In the genomic region with DNA sequence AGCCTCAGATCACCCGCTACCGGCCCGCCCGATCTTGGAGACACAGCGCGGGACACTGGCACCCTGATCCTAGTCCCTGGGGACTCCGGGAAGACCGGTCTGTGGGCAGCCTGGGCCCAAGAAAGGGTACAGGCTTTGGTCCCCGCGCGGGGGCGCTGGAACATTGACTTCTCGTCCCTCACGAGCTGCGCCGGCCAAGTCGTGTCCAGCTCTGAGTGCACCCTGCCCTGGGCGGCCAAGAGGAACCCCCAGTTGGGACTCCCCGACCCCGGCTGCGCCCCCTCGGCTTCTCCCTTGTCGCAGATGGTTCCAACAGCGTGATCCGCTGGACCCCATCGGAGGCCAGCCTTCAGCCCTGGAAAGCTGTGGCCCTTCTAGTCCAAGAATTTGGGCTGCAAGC, we compare ENCODE assay signal across 8 mouse cellular contexts. TPM values are rescaled to one million over a fixed set of nuclear protein-coding genes. Genes with fewer than 3 reads are reported as not detected.
A peak's percentile ranks its signal among the peaks of the same experiment; 100 is the strongest.
DNase-seq lines count a peak whose midpoint lies in the region; ATAC-seq and TF ChIP-seq lines count a peak whose summit lies in the region.

Lyzl4 (minus strand) TSS at position 96 of the 400 bp plus-strand sequence.

- no peaks in the 10 kb centered on the region for H3K36me3 ChIP-seq in heart, adult 2 months (ENCODE audit: control insufficient read depth, insufficient read depth, low read length)
- H3K36me3 ChIP-seq in kidney, adult 2 months (ENCODE audit: control insufficient read depth, insufficient read depth, low read length) = no peaks in the 10 kb centered on the region
- H3K36me3 ChIP-seq in limb, embryonic 12.5 days = no peaks in the 10 kb centered on the region
- H3K36me3 ChIP-seq in midbrain, embryonic 13.5 days = no peaks in the 10 kb centered on the region
- H3K36me3 ChIP-seq in spleen, adult 2 months (ENCODE audit: control insufficient read depth, insufficient read depth, low read length) = no peaks in the 10 kb centered on the region

- TF ChIP-seq CTCF in heart, adult 2 months (IDR thresholded peaks at IDR 0.05) = peak; percentile 74
- TF ChIP-seq CTCF in kidney, adult 2 months (conservative IDR thresholded peaks at IDR 0.05; ENCODE audit: insufficient read depth, insufficient read length, low read depth, low read length) = peak; percentile 53
- peak; percentile 25; the same call in 1 of the 2 replicates for TF ChIP-seq CTCF in spleen, adult 2 months (IDR thresholded peaks at IDR 0.05; ENCODE audit: extremely low read depth, insufficient read depth, insufficient read length, insufficient replicate concordance)

- H3K4me2 ChIP-seq in limb, embryonic 12.5 days = peak within 1 kb of the TSS; percentile 92
- H3K4me2 ChIP-seq in midbrain, embryonic 13.5 days (replicated peaks) = peak within 1 kb of the TSS; percentile 87

- under 1% methylated on average over 26 of the region's 26 CpGs for WGBS in heart, adult 2 months
- 1% methylated on average over 26 of the region's 26 CpGs for whole genome bisulfite sequencing in kidney, adult 2 months
- under 1% methylated on average over 26 of the region's 26 CpGs for WGBS in limb, embryonic 12.5 days
- under 1% methylated on average over 26 of the region's 26 CpGs for WGBS in midbrain, embryonic 13.5 days
- WGBS in spleen, adult 2 months = under 1% methylated on average over 26 of the region's 26 CpGs

- intact Hi-C loops in heart, adult 2 months (cut with DNase I) = loop anchor here (2.0 kb wide), 1 partner anchor 37 kb away; no protein-coding TSS in a partner anchor

- TF ChIP-seq EP300 in heart, adult 2 months (IDR thresholded peaks at IDR 0.05; ENCODE audit: insufficient read depth, low read depth, low read length) = no peak

- H3K4me3 ChIP-seq in heart, adult 2 months = peak within 1 kb of the TSS; percentile 46
- peak within 1 kb of the TSS; percentile 44 for H3K4me3 ChIP-seq in kidney, adult 2 months (ENCODE audit: insufficient read depth, low read depth, low read length)
- peak within 1 kb of the TSS; percentile 56 for H3K4me3 ChIP-seq in limb, embryonic 12.5 days (replicated peaks)
- peak within 1 kb of the TSS; percentile 52 for H3K4me3 ChIP-seq in midbrain, embryonic 13.5 days (replicated peaks)
- peak within 1 kb of the TSS; percentile 58 for H3K4me3 ChIP-seq in spleen, adult 2 months (ENCODE audit: extremely low read depth, insufficient read depth, insufficient read length)

- no peaks in the 10 kb centered on the region for H3K4me1 ChIP-seq in heart, adult 2 months (ENCODE audit: control insufficient read depth, insufficient read depth, low read length)
- no peaks in the 10 kb centered on the region; the same call in 1 of the 2 replicates for H3K4me1 ChIP-seq in kidney, adult 2 months (ENCODE audit: control insufficient read depth, insufficient read depth, low read length)
- H3K4me1 ChIP-seq in limb, embryonic 12.5 days (replicated peaks) = peaks cover 16% of the 10 kb centered on the region; the same call in 1 of the 2 replicates
- H3K4me1 ChIP-seq in midbrain, embryonic 13.5 days (replicated peaks) = peaks cover 20% of the 10 kb centered on the region
- peaks cover 5% of the 10 kb centered on the region for H3K4me1 ChIP-seq in spleen, adult 2 months (ENCODE audit: control insufficient read depth, insufficient read depth, insufficient read length)

- no peak for TF ChIP-seq POLR2A in heart, adult 2 months (IDR thresholded peaks at IDR 0.05; ENCODE audit: insufficient read depth, low read depth, low read length)
- TF ChIP-seq POLR2A in kidney, adult 2 months (IDR thresholded peaks at IDR 0.05; ENCODE audit: low read depth, low read length) = no peak
- TF ChIP-seq POLR2A in spleen, adult 2 months (IDR thresholded peaks at IDR 0.05; ENCODE audit: low read depth, low read length) = no peak

- peaks cover 8% of the 10 kb centered on the region for H3K27me3 ChIP-seq in heart, adult 2 months (ENCODE audit: control insufficient read depth, insufficient read depth, low read length)
- H3K27me3 ChIP-seq in kidney, adult 2 months (replicated peaks; ENCODE audit: control insufficient read depth, insufficient read depth, low read length) = no peaks in the 10 kb centered on the region
- peaks cover 85% of the 10 kb centered on the region for H3K27me3 ChIP-seq in limb, embryonic 12.5 days
- H3K27me3 ChIP-seq in midbrain, embryonic 13.5 days = peaks cover 76% of the 10 kb centered on the region
- peaks cover 13% of the 10 kb centered on the region for H3K27me3 ChIP-seq in spleen, adult 2 months (ENCODE audit: control insufficient read depth, insufficient read depth, low read length)

- peak within 1 kb of the TSS; percentile 69 for H3K9ac ChIP-seq in heart, adult 2 months (ENCODE audit: low read depth, low read length)
- H3K9ac ChIP-seq in limb, embryonic 12.5 days (replicated peaks) = peak within 1 kb of the TSS; percentile 62
- peak within 1 kb of the TSS; percentile 63 for H3K9ac ChIP-seq in midbrain, embryonic 13.5 days (replicated peaks)

- H3K9me3 ChIP-seq in limb, embryonic 12.5 days = no peaks in the 10 kb centered on the region
- no peaks in the 10 kb centered on the region for H3K9me3 ChIP-seq in midbrain, embryonic 13.5 days

- DNase-seq in adrenal gland, adult 2 months = peak; percentile 88
- DNase-seq in embryo, embryonic 9.5 days (ENCODE audit: extremely low spot score) = peak; percentile 82
- DNase-seq in heart, adult 2 months = peak; percentile 85
- peak; percentile 83 for DNase-seq in kidney, adult 2 months
- peak in 1 of 2 experiments; percentile 64 for DNase-seq in spleen, adult 2 months (ENCODE audit: low read depth in 1 of 2, low spot score in 2 of 2)

- 0 out of 2 replicates have a peak, but pooled peaks have one; percentile 16 for ATAC-seq in limb, embryonic 12.5 days (ENCODE audit: insufficient number of reproducible peaks, insufficient read depth, low FRiP score, low TSS enrichment, low read depth)
- peak; percentile 55 for ATAC-seq in midbrain, embryonic 13.5 days
- ATAC-seq in erythroid progenitor cell, adult 5-6 weeks (replicated peaks; ENCODE audit: low FRiP score, poor library complexity, severe bottlenecking) = no peak

- no peaks in the 10 kb centered on the region for H3K79me2 ChIP-seq in heart, adult 2 months (replicated peaks; ENCODE audit: control insufficient read depth, insufficient read depth, low read length)

- H3K27ac ChIP-seq in heart, adult 2 months = no peak within 1 kb of the TSS; the same call in 1 of the 2 replicates
- no peak within 1 kb of the TSS for H3K27ac ChIP-seq in kidney, adult 2 months (ENCODE audit: insufficient read depth, low read depth, low read length)
- H3K27ac ChIP-seq in limb, embryonic 12.5 days = no peak within 1 kb of the TSS
- no peak within 1 kb of the TSS for H3K27ac ChIP-seq in midbrain, embryonic 13.5 days
- H3K27ac ChIP-seq in spleen, adult 2 months (ENCODE audit: insufficient read depth, low read length) = peak within 1 kb of the TSS; percentile 48

RNA-seq across cellular contexts. Expression of gene Lyzl4, which starts in this region (rescaled TPM):
- not detected for total RNA-seq in adrenal gland, adult 2 months (2021)
- polyA plus RNA-seq in adrenal gland, adult 2 months (2012; rRNA removed) = 0.10 and 0.11 TPM in 2 replicates
- not detected for total RNA-seq in heart, adult 2 months (2021)
- polyA plus RNA-seq in heart, adult 2 months (2012; rRNA removed) = 0.12 and 0.88 TPM in 2 replicates
- polyA plus RNA-seq in kidney, adult 2 months (2012; rRNA removed) = 0.11 TPM in 1 of 2 replicates, not detected in the other
- polyA plus RNA-seq in limb, embryonic 12.5 days (2016; fragmentation: Nextera tagmentation; extraction: Ambion mirVana) = 0.45 TPM in 1 of 2 replicates, not detected in the other
- 0.24 TPM in 1 of 2 replicates, not detected in the other for polyA plus RNA-seq in midbrain, embryonic 13.5 days (2015; fragmentation: Nextera tagmentation; extraction: Ambion mirVana)
- polyA plus RNA-seq in spleen, adult 2 months (2012; rRNA removed) = 0.11 TPM in 1 of 2 replicates, not detected in the other
- total RNA-seq in erythroid progenitor cell, adult 5-6 weeks (2015; ENCODE audit: low replicate concordance) = not detected in 2 replicates
- not detected in 2 replicates for total RNA-seq in erythroid progenitor cell, adult 5-6 weeks (2017; ENCODE audit: low replicate concordance)

Comparison
In these comparisons a context has a peak if more than half of its experiments do, and no peak if none do; other contexts are left out.
1. Peak in DNase-seq in adrenal gland, adult 2 months; RNA of the gene not detected or under 1 TPM.
2. Peak in DNase-seq, H3K4me3 ChIP-seq and H3K9ac ChIP-seq in heart, adult 2 months; RNA of the gene not detected or under 1 TPM.
3. Peak in DNase-seq and H3K4me3 ChIP-seq in kidney, adult 2 months; RNA of the gene not detected or under 1 TPM.
4. Peak in ATAC-seq, H3K4me3 ChIP-seq, H3K9ac ChIP-seq and H3K4me2 ChIP-seq in limb, embryonic 12.5 days; RNA of the gene not detected or under 1 TPM.
5. Peak in ATAC-seq, H3K4me3 ChIP-seq, H3K9ac ChIP-seq and H3K4me2 ChIP-seq in midbrain, embryonic 13.5 days; RNA of the gene not detected or under 1 TPM.